Mouse (Mus musculus) left cerebral cortex, adult 2 months (tissue): ENCODE data around the gene Afmid. TPM values are rescaled to one million over a fixed set of nuclear protein-coding genes. Genes with fewer than 3 reads are reported as not detected.

Source experiments
- DNase-seq, 2 experiments: peaks; one replicate each; pipeline ENCODE4 v3.0.0; 2021 to 2022; ENCODE audit warnings: low spot score in 2 of 2, mixed read lengths in 1 of 2; ENCODE audit errors: extremely low spot score in 1 of 2
- H3K27ac ChIP-seq: fragments of 200-600 bp; 2 replicates; pipeline ENCODE4 v1.8.1; 2022
- H3K4me3 ChIP-seq: fragments of 200-600 bp; 2 replicates; pipeline ENCODE4 v1.8.1; 2022
- CTCF ChIP-seq: fragments of 200-600 bp; IDR thresholded peaks from 2 replicates; pipeline ENCODE4 v1.8.1; 2022; ENCODE audit warnings: antibody characterized with exemption, mild to moderate bottlenecking, moderate library complexity
- intact Hi-C: fragments of 180-260 bp; cut with DNase I; formaldehyde crosslinking; loops from one replicate; pipeline ENCODE4 v1.15.1; 2025
- total RNA-seq, 2 experiments: library from RNA; stranded (reverse); gene quantifications; 2 replicates each; pipeline ENCODE4 v1.2.3; 2021

Afmid gene
- total RNA-seq, 2 experiments from 2014 or later, result 5.2 to 8.5 TPM

DNA sequence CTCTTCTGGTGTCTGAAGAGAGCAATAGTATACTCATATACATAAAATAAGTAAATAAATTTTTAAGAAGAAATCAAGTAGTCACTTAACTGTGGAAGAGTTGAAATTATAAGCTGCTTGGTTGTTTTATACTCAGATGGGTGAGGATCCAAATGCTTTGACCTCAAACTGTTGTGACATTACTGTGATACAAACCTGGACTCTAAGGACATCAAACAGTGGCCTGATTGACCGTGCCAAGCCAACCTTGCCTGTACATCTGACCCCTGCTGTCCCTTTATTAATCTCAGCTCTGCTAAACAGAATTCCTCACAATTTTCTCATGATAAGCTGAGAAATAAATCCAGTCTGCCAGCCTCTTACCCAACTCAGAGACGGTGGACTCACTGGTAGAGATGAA is 19.9 kb downstream of the Afmid start:
- H3K4me3 ChIP-seq, result no peak overlapping the region
- no peak for DNase-seq
- TF ChIP-seq CTCF, result no peak
- no peak overlapping the region for H3K27ac ChIP-seq
- intact Hi-C loops, result no loop called here

DNA sequence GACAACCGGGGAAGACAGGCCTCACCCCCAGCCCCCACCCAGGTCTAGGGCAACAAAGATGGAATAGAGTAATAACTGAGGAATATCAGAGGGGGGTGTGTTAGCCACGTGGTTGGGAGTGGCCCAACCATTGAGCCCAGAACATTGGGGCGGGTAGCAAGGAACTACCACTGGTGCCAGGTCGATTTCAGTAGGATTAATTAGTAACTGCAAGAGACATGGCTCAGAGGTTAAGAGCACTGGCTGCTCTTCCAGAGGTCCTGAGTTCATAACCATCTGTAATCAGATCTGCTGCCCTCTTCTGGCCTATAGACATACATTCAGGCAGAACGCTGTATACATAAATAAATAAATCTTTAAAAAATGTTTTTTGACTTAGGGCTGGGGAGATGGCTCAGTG is 20.9 kb downstream of the Afmid start:
- H3K4me3 ChIP-seq, result no peak overlapping the region
- no peak for DNase-seq
- no peak overlapping the region for H3K27ac ChIP-seq
- intact Hi-C loops, result no loop called here
- peak; percentile 42 for TF ChIP-seq CTCF

DNA sequence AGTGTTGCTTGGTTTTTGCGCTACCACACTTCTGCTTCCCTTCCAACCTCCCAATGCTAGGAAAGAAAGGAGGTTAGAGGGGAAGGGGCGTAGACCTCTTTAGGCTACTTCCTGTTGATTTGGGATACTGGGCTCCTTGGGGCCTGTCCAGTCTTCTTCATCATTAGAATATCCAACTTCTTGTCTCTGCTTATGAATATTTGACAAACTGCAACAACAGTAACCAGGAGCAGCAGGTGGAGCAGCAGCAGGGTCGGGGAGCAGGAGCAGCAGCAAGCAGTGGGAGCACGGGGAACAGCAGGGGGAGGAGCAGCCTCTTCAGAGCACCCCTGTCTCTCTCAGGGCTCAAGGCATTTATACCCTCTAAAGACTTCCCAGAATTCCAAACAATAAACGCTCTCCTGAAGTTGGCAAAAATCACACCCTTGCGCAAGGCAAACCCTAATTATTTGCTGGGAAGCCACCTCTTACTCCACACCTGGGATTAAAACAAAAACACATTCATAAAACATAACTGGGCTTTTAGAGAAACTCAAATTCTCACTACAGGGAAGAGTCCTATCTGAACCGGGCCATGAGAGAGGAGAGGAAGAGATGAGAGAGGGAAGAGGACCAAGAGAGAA is 22.0 kb downstream of the Afmid start:
- DNase-seq, result no peak
- no peak for TF ChIP-seq CTCF
- H3K4me3 ChIP-seq, result no peak overlapping the region; the same call in 1 of the 2 replicates
- intact Hi-C loops, result no loop called here
- H3K27ac ChIP-seq, result peak overlapping the region; percentile 94

DNA sequence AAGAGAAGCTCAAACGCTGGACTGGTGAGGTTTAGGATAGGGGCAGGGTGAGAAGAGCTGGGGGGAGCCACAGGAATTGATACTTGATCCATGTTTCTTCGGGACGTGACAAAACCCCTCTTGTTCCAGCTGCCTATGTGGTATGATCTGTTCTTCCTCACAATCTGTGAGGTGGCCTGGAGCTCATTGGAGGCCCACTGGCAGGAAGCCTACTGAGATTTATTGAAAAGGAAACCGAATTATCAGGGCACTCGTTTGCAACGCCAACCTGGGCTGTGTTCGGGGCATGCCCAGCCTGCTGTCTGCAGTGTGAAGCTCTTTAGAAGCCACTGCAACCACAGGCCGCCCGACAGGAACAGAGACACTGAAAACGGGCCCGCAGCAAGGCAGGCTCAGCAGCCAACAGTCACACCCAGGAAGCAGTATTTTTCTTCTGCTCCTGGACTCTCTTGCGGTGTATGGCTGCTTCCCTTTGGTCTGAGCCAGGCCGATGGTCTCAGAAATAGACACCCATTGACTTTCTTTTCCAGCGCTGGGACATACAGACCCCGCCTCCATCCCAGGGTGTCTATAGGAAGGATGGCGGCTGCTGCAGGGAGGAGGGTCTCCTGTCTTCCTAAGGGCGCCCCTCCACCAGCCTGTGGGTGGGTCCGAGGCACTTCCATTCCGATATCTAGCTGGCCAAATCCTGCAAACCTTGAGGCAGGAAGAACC is 22.7 kb downstream of the Afmid start:
- Histone ChIP-seq H3K27ac (peak overlapping the region; percentile 94), H3K4me3 (peak overlapping the region; percentile 77)
- intact Hi-C loops, result no loop called here
- TF ChIP-seq CTCF, result no peak
- DNase-seq, result no peak

DNA sequence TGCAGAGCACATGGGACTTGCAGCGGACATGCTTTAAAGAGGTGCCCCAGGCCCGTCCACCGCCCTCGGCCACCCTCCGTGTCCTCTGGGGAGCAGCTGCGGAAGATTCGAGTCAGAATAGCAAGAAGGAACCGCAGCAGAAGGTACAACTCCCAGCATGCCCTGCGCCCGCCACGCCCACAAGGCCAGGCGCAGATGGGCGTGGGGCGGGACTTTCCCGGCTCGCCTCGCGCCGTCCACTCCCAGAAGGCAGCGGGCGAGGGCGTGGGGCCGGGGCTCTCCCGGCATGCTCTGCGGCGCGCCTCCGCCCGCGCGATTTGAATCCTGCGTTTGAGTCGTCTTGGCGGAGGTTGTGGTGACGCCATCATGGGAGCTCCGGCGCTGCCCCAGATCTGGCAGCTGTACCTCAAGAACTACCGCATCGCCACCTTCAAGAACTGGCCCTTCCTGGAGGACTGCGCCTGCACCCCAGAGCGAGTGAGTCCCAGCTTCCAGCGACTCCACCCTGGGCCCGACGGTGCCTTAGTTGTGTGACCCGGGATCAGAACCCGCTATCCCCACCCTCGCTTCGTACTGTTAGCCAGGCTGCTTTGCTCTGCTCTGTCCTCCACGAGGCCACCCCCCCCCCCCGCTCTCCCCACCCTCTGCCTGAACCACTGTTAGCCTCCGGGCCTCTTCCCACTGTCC is 23.4 kb downstream of the Afmid start, which contains the start of gene Birc5:
TSS of gene Birc5 (plus strand) at position 267 of the 687 bp plus-strand sequence.
- intact Hi-C loops, result no loop called here
- peak within 1 kb of the TSS; percentile 77 for H3K4me3 ChIP-seq
- no peak; the same call in 1 of the 2 replicates for TF ChIP-seq CTCF
- DNase-seq, result peak; percentile 96 to 97
- H3K27ac ChIP-seq, result peak within 1 kb of the TSS; percentile 94

- no peak for TF ChIP-seq CTCF
- intact Hi-C loops, result no loop called here
Observed at GRCm38 (mm10) chr11:117852875-117853274, 27.2 kb downstream of the Afmid start.

DNA sequence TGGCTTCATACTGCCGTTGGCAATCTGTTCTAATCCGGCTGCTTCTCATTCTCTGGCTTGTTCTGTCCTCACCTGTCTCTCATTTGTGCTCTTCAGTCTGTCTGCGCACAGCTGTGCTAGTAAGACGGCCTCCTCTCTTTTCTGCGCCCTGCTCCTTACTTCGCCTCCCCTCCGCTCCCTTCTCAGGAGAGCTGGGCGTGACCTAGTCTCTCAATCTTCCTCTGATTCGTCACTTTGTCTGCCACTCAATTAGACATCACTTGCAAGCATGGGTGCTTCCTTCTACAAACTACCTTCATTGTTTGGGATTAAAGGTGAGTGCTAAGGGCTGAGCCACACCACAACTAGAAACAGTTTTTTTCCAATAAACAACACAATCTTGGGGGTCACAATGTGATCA is 28.5 kb downstream of the Afmid start:
- no peak for DNase-seq
- intact Hi-C loops, result no loop called here
- TF ChIP-seq CTCF, result no peak
- Histone ChIP-seq H3K4me3 (no peak overlapping the region), H3K27ac (no peak overlapping the region)

More at GRCm38 (mm10) chr11:117852875-117853274, 27.2 kb downstream of the Afmid start:
- Histone ChIP-seq H3K27ac (no peak overlapping the region), H3K4me3 (no peak overlapping the region)
- no peak for DNase-seq

GRCm38 (mm10) chr11:117855360-117855759 is 29.6 kb downstream of the Afmid start:
- intact Hi-C loops, result no loop called here
- no peak for TF ChIP-seq CTCF
- Histone ChIP-seq H3K4me3 (no peak overlapping the region), H3K27ac (no peak overlapping the region)
- DNase-seq, result no peak

DNA sequence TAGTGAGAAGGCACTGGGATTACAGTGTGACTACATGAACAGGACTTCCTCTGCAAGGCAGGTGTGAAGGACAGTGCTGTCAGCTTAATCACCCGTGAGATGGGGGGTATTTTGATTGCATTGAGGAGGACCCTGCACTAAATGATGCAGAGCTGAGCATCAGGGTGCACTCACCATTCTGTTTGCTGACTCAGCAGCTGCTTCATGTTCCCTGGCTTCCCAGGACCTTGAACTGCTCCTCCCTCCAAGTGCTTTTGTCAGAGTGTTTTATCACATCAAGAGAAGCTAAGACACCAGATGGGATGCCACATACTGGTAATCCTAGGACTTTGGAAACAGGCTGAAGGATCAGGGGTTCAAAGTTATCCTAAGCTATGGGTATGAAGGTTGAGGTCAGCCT is 30.3 kb downstream of the Afmid start:
- DNase-seq, result no peak
- TF ChIP-seq CTCF, result no peak
- no peak overlapping the region for H3K27ac ChIP-seq
- intact Hi-C loops, result no loop called here
- no peak overlapping the region for H3K4me3 ChIP-seq

DNA sequence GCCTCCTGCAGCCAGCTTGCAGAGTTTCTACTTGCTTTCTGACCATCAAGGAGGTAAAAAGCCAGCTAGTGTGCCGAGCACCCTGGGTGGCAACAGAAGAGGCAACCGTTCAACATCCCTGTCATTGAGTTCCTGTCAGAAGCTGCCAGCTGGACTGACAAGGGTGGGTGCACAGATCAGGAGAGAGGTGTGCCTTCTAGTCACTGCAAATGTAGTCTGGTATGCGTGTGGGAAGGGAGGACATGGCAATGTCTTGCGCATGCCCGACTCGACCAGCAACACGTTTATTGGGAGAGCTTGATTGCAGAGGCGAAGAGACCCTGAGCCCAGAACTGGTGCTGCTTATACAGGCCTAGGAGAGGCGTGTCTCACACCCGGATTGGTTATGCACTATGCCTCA is 31.7 kb downstream of the Afmid start:
- no peak for DNase-seq
- Histone ChIP-seq H3K27ac (no peak overlapping the region), H3K4me3 (no peak overlapping the region)
- intact Hi-C loops, result no loop called here
- no peak for TF ChIP-seq CTCF

GRCm38 (mm10) chr11:117858392-117858791 is 32.7 kb downstream of the Afmid start:
- TF ChIP-seq CTCF, result no peak
- no peak overlapping the region for H3K4me3 ChIP-seq
- intact Hi-C loops, result no loop called here
- H3K27ac ChIP-seq, result no peak overlapping the region
- DNase-seq, result no peak

- intact Hi-C loops, result no loop called here
- TF ChIP-seq CTCF, result no peak
- no peak within 1 kb of the TSS for H3K4me3 ChIP-seq
- H3K27ac ChIP-seq, result no peak within 1 kb of the TSS
- DNase-seq, result no peak
Observed at GRCm38 (mm10) chr11:117860601-117861000, 34.9 kb downstream of the Afmid start, which contains the start of gene Tmem235. TSS of gene Tmem235 (plus strand) at chr11:117860752.
